Mouse (Mus musculus): Measurements from ENCODE around the gene Nox3.

The Nox3 gene

GRCm38 (mm10) chr17:3696161-3696560, at the start of gene Nox3:
TSS of gene Nox3 (minus strand) at chr17:3696261.
- no peak for DNase-seq (ENCODE audit: low spot score in 2 of 2)

DNA sequence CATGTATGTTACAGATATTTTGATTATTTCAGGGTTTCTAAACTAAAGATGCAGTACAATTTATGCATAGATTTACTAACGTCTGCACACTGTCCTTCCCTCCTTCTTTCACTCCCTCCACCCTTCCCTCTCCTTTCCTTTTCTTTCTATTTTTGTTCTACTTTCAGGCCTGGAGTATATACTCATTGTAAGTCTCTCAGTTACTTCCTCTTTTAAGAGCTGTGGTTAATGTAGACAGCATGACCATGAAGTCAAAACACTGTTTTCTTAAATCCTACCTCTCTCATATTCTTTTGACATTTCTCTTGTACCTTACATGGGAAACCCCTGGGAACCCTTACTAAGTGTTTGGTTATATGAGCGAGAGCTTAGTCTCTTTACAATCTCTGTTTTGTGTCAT, 48.3 kb upstream of the Nox3 start:
- no peak for DNase-seq (ENCODE audit: low spot score in 2 of 2)

DNA sequence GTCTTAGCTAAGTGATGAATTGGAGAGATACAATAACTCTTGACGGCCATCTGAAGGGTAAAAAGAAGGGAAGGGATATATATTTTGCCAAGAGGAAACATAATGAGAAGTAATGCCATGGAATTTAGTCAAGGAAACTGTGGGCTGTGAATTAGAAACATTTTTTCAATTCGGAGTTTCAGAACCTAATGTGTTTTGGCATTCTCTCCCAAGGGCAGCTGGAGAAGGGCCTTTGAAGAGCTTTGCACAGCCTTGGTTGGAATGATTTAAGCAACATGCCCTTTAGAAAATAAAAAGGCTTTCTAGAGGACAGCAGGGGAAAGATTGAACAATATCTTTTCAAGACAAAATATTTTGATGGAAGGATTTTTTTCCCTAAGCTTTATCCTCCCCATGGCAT, 40.9 kb upstream of the Nox3 start:
- no peak for DNase-seq (ENCODE audit: low spot score in 2 of 2)

DNA sequence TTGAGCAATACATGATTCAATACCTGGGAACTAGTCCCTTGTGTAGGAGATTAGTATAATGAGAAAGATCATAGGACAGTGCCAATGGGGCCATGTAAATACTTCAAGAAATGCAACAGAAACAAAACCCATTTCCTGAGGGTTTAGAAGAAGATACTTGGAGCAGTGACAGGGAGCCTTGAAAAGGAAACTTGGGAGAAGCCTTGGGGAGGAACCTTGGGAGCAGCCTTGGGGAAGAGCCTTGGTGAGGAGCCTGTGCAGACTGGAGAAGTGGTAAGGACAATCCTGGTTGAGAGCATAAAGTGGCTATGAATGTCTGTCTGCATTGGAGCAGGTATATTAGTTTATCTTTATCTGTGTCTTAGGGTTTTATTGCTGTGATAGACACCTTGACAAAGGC, 38.2 kb upstream of the Nox3 start:
- DNase-seq (ENCODE audit: low spot score in 2 of 2): no peak

GRCm38 (mm10) chr17:3705350-3705930, 9.4 kb upstream of the Nox3 start:
- DNase-seq (ENCODE audit: low spot score in 2 of 2): no peak

DNA sequence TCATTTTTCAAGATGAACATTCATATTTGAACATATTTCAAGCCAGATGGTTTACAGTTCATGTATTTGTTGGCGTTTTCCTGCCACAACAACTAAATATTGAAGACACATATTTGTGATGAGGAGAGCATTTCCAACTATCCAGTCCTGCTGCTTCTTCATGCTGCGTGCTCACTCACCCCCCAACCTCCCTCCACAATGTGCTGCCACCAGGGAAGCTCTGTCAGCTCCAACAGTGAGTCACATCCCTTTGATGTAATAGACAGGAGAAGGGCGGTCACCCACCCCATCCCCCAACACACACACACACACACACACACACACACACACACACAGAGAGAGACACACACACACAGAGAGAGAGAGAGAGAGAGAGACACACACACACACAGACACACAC, 6.3 kb upstream of the Nox3 start:
- peak in 1 of 2 experiments; percentile 6 for DNase-seq (ENCODE audit: low spot score in 2 of 2)

- DNase-seq (ENCODE audit: low spot score in 2 of 2): no peak
Observed at GRCm38 (mm10) chr17:3692817-3693216, 3.2 kb downstream of the Nox3 start.

DNA sequence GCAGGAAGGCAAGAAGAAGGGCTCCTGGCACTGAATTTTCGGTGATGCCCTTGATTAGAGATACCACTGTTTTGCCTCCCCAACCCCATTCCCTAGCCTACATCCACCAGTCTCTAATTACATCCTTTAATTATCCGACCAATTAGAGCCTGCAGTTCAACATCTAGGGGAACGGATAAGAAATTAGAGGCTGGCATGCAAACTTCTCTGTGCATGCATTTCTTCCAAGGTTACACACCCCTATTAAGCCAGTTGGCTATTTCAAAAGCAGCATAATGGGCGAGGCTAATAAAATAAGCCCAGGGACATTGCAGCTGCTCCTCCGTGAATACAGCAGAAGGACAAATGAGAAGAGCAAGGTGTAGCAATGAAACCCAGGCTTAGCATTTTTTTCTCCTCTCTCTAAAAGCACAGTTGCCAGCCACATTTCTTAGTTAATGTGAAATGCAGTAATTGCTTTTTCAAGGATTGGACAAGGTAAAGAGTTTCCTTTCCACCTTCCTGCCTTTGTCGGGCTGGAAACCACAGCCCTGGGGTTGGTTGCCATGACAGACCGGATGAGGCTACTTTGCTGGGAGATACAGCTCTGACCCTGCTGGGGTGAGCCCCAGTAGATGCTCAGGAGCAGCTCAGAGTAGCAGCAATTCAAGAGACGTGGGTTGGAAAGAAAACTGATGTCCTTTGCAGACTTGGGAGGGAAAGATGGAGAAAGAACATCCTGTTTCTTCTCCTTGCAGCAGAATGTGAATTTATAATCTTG, 5.4 kb downstream of the Nox3 start:
- DNase-seq (ENCODE audit: low spot score in 2 of 2): no peak

DNA sequence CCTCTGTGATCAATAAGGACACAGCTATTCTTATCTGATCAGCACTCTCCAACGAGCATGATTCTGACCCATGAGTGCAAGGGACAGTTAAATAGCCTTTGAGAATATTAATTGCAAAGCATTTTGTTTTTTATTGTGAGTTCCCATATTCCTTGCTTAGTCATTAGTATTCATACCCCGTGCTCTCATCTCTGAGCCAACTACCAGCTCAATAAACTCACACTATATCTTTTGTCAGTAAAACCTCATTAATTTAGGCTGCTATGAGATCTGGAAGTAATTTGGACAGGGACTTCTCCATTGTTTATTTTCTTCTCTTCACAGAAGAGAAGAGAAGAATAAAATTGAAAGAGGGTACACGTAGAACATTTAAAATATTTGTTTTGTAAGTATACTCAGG, 12.4 kb downstream of the Nox3 start:
- no peak for DNase-seq (ENCODE audit: low spot score in 2 of 2)

DNA sequence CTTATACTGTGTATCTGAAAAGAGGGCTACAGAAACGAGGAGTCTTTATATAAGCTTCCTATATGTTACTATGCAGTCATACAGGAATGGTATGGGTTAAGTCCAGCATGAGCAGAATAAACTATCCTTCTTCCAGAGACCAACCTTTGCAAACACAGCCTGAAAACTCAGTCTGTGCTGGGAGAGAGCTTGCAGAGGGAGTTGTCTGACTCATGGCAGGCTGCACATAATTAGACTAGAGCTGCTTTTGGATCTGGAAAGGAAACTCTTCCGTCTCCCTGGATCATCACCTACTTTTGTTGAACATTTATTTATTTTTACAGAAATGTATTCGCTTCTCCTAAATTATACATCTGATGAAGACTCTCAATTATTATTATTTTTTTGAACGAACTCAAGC, 26.8 kb downstream of the Nox3 start:
- DNase-seq (ENCODE audit: low spot score in 2 of 2): peak in 1 of 2 experiments; percentile 10

GRCm38 (mm10) chr17:3667287-3667686, 28.8 kb downstream of the Nox3 start:
- DNase-seq (ENCODE audit: low spot score in 2 of 2): no peak

GRCm38 (mm10) chr17:3665321-3665720, 30.7 kb downstream of the Nox3 start:
- no peak for DNase-seq (ENCODE audit: low spot score in 2 of 2)

DNA sequence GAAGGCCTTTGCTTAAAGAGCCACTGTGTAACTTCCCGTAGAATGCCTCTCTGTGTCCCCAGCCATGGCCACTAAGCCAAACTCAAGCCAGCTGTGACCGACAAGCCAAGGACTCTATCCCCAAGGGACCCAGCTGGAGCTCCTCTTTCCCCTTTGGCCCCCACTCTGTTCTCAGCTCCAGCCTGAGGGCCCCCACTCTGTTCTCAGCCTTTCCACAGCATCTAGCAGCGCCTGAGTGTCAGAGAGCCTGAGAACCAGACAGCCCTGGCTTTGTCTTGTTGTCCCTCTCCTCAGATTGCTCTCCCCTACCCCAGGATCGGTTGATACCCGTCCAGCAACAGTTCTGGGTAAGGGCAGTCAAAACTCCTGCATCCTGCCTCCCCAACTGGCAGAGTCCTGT, 36.6 kb downstream of the Nox3 start:
- no peak for DNase-seq (ENCODE audit: low spot score in 2 of 2)

- DNase-seq (ENCODE audit: low spot score in 2 of 2): no peak
Observed at GRCm38 (mm10) chr17:3650377-3650776, 45.7 kb downstream of the Nox3 start.

- DNase-seq (ENCODE audit: low spot score in 2 of 2): no peak
Observed at GRCm38 (mm10) chr17:3643582-3643981, 52.5 kb downstream of the Nox3 start.

DNA sequence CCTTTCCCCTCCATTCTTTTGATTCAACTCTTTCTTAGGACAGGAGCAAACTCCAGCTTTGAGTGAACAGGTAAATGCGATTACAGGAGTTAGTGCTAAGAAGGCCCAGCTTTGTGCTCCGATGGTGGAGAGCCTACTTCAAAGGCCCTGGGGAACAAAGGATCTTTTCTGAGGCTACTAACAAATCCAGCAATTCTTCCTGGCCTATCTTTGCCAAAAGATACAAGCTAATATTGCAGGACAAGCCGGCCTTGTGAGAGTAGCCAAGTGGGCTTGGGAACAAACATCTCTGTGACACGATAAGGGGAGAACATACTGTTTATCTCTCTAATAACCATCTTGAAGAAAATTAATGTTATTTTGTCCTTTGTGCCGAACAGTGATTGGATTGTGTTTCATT, 54.6 kb downstream of the Nox3 start:
- no peak for DNase-seq (ENCODE audit: low spot score in 2 of 2)

DNA sequence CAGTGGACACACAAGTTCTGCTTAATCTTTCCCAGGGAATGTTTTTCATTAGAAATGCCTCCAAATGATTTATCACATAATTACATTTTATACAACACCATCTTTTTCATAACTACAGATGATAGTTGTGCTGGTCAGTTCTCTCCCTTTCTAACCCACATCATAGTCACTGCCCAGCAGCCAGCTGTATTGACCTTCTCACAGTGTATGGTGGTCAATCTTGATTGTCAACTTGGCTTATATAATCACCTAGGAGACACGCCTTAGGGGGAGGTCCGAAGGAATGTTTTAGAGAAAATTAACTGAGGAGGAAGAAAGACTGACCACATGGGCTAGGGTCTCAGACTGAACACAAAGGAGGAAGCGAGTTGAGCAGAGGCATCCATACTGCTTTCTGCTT, 57.3 kb downstream of the Nox3 start:
- DNase-seq (ENCODE audit: low spot score in 2 of 2): no peak

- no peak for DNase-seq (ENCODE audit: low spot score in 2 of 2)
Observed at GRCm38 (mm10) chr17:3632501-3632900, 63.6 kb downstream of the Nox3 start.

GRCm38 (mm10) chr17:3616329-3617216, 79.5 kb downstream of the Nox3 start:
- DNase-seq (ENCODE audit: low spot score in 2 of 2): no peak

DNA sequence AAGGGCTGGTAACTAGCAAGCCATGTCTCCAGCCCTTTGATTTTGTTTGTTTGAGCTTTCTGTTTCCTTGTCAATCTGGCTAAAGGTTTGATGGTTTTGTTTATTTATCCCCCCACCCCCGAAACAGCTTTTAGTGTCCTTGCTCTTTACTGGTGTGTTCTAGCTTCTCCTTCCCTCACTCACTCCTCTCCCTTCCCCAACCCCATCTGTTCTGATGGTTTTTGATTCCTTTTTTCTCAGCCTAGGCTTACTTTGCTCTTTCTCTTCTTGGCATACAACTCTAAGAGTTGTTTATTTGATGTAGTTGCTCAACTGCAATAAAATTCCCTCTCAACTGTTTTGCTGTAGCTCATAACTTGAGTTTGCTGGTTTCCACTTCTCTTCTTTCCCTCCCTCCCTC, 80.5 kb downstream of the Nox3 start:
- DNase-seq (ENCODE audit: low spot score in 2 of 2): no peak

- DNase-seq (ENCODE audit: low spot score in 2 of 2): no peak
Observed at GRCm38 (mm10) chr17:3611781-3612075, 84.3 kb downstream of the Nox3 start.

DNA sequence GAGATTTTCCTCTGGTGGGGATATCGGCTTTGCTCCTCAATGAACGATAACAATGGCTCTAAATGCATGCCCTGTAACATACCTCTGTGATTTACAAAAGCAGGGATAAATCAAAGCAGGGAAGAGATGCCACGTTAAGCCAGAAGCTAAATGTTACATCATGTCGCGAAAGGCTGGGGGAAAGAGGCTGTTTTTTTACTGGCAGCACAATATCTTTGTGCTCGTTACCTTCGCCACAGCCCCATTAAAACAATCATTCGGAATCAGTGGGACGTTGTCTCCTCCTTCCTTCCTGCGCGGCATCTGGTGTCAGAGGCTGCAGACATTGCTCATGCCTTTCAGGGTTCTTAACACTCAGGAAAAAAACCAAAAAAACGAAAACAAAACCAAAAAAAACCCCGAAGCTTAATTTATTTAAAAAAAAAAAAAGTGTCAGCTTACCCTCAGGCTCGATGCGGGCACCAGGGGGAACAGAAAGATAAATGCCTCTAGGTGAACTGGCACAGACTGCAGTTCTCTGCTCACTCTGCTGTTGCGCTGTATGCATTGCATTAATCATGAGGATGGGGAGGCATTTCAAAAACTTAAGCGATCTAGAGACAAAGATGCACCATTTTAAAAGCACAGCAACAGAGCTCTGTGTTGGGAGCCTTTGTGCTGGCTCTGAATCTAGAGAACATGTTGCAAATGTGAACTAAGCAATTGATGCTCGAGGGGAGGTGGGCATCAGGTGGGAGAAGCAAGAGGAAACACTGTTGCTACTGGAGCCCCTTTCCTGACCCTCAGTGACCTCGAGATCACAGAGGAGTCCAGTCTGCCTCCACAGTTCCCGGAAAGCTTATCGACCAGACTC, 84.9 kb downstream of the Nox3 start:
- DNase-seq (ENCODE audit: low spot score in 2 of 2): peak in 1 of 2 experiments; percentile 9
